Mouse (Mus musculus): ENCODE data around the gene Gm10097.

- TF ChIP-seq CTCF (IDR thresholded peaks at IDR 0.05; ENCODE audit: extremely low read depth, insufficient read depth, low read length) (no peak), POLR2A (IDR thresholded peaks at IDR 0.05; ENCODE audit: extremely low read depth, insufficient read depth, low read length) (no peak)
These were observed 20.1 kb downstream of the Gm10097 start for GRCm38 (mm10) chr10:5089133-5089532.

All from cortical plate, adult 2 months (tissue).